Mouse (Mus musculus): Measurements from ENCODE around the gene Snrpd2.
A peak's percentile ranks its signal among the peaks of the same experiment; 100 is the strongest.

Gene Snrpd2

GRCm38 (mm10) chr7:19149626-19150025 lies at the start of gene Snrpd2:
TSS of gene Snrpd2 (plus strand) at chr7:19149722.
- DNase-seq (ENCODE audit: low read depth in 2 of 2, low spot score in 2 of 2), result peak; percentile 91 to 92

GRCm38 (mm10) chr7:19100290-19100689 lies 49.2 kb upstream of the Snrpd2 start:
- DNase-seq (ENCODE audit: low read depth in 2 of 2, low spot score in 2 of 2), result no peak

GRCm38 (mm10) chr7:19103741-19104140 lies 45.8 kb upstream of the Snrpd2 start:
- no peak for DNase-seq (ENCODE audit: low read depth in 2 of 2, low spot score in 2 of 2)

GRCm38 (mm10) chr7:19104486-19104885 lies 45.0 kb upstream of the Snrpd2 start:
- DNase-seq (ENCODE audit: low read depth in 2 of 2, low spot score in 2 of 2), result no peak

- DNase-seq (ENCODE audit: low read depth in 2 of 2, low spot score in 2 of 2), result no peak
Measured at GRCm38 (mm10) chr7:19107436-19107835, 42.1 kb upstream of the Snrpd2 start.

GRCm38 (mm10) chr7:19109565-19109964 lies 40.0 kb upstream of the Snrpd2 start:
- DNase-seq (ENCODE audit: low read depth in 2 of 2, low spot score in 2 of 2), result no peak

- DNase-seq (ENCODE audit: low read depth in 2 of 2, low spot score in 2 of 2), result peak in 1 of 2 experiments; percentile 16
Measured at GRCm38 (mm10) chr7:19118028-19118771, 31.3 kb upstream of the Snrpd2 start, which contains the start of gene Gm4969. TSS of gene Gm4969 (minus strand) at chr7:19118368.

GRCm38 (mm10) chr7:19119083-19119482 lies 30.4 kb upstream of the Snrpd2 start:
- DNase-seq (ENCODE audit: low read depth in 2 of 2, low spot score in 2 of 2), result no peak

GRCm38 (mm10) chr7:19119631-19120429 lies 29.7 kb upstream of the Snrpd2 start, which contains the start of gene Fbxo46:
TSS of gene Fbxo46 (plus strand) at chr7:19119859.
- DNase-seq (ENCODE audit: low read depth in 2 of 2, low spot score in 2 of 2), result peak; percentile 89 to 93

GRCm38 (mm10) chr7:19121686-19122085 lies 27.8 kb upstream of the Snrpd2 start:
- DNase-seq (ENCODE audit: low read depth in 2 of 2, low spot score in 2 of 2), result no peak

GRCm38 (mm10) chr7:19124713-19125112 lies 24.8 kb upstream of the Snrpd2 start:
- DNase-seq (ENCODE audit: low read depth in 2 of 2, low spot score in 2 of 2), result no peak

GRCm38 (mm10) chr7:19127744-19128143 lies 21.8 kb upstream of the Snrpd2 start:
- DNase-seq (ENCODE audit: low read depth in 2 of 2, low spot score in 2 of 2), result no peak

GRCm38 (mm10) chr7:19129396-19129795 lies 20.1 kb upstream of the Snrpd2 start:
- no peak for DNase-seq (ENCODE audit: low read depth in 2 of 2, low spot score in 2 of 2)

GRCm38 (mm10) chr7:19130657-19131056 lies 18.9 kb upstream of the Snrpd2 start:
- no peak for DNase-seq (ENCODE audit: low read depth in 2 of 2, low spot score in 2 of 2)

- peak; percentile 92 to 93 for DNase-seq (ENCODE audit: low read depth in 2 of 2, low spot score in 2 of 2)
Measured at GRCm38 (mm10) chr7:19131324-19131848, 18.1 kb upstream of the Snrpd2 start.

- no peak for DNase-seq (ENCODE audit: low read depth in 2 of 2, low spot score in 2 of 2)
Measured at GRCm38 (mm10) chr7:19136168-19136567, 13.4 kb upstream of the Snrpd2 start.

- DNase-seq (ENCODE audit: low read depth in 2 of 2, low spot score in 2 of 2), result no peak
Measured at GRCm38 (mm10) chr7:19136673-19137334, 12.7 kb upstream of the Snrpd2 start.

- DNase-seq (ENCODE audit: low read depth in 2 of 2, low spot score in 2 of 2), result peak; percentile 52 to 69
Measured at GRCm38 (mm10) chr7:19137380-19137779, 12.1 kb upstream of the Snrpd2 start.

GRCm38 (mm10) chr7:19146793-19147192 lies 2.7 kb upstream of the Snrpd2 start:
- DNase-seq (ENCODE audit: low read depth in 2 of 2, low spot score in 2 of 2), result no peak

GRCm38 (mm10) chr7:19147497-19148045 lies 2.0 kb upstream of the Snrpd2 start:
- no peak for DNase-seq (ENCODE audit: low read depth in 2 of 2, low spot score in 2 of 2)

Measured in CD8-positive naive resting alpha-beta T cell, adult 2 months (primary cell).